Mouse (Mus musculus) c-Kit-positive CD71-positive TER-119-positive erythroid progenitor cells, embryonic 14.5 days (primary cell): ENCODE measurements at regions not wholly inside any gene's neighbourhood (a gene's known extent, or its start where the extent isn't known, plus 50 kb on each side); places are given as distances from the start of the nearest gene placed in this dataset.

Experiments used
- DNase-seq: peaks from one replicate; pipeline ENCODE4 v3.0.0-alpha.2; 2013; ENCODE audit warnings: low spot score

GRCm38 (mm10) chr2:92704035-92704434, 104.5 kb downstream of the Chst1 start:
- DNase-seq, result no peak

DNA sequence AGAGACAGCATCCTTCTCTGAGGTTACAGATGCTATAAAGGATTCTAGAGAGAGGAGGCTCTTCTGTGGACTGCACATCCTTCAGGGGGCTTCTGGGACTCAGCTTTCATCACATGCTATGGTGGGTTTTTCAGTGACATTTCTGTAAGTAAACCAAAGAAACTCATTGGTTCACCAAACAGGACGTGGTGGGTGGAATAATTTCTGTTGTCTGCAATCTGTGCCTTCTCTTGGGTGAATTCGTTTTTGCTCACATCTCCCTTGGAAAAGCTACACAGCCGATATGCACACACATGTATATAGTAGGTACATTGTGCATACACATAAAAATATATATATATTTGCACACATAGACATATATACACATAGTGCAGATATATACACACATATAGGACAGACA, 110.2 kb downstream of the Chst1 start:
- DNase-seq, result no peak

DNA sequence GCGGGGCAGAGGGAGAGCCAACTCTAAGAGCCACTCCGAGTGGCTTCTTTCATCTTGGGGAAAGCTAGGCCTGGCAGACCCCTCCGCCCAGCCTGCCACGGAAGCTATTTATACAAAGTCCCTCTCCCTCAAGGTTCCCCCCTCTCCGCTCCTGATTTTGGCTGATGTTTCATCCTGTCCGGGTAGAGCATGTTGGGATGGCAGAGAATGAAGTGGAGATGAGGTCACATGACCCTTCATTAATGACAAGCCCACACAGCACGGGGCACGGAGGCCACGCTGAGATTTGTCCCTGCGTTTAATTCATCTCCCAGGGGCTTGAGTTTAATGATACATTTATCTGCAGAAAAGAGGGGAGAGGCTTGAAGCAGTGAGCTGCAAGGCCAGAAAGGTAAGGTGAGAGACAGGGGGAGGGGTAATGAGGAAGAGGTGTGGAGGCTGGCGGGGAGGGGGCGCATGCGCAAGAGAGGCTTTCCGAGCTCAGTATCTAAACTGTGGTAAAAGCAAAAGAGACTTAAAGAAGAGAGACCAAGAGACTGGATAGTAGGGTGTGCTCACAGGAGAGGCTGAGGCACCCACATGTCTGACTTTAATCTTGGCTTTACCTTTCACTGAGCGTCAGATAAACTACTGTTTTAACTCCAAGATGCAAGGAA, 111.7 kb downstream of the Chst1 start:
- DNase-seq, result no peak

GRCm38 (mm10) chr2:92712266-92713144, 113.0 kb downstream of the Chst1 start:
- DNase-seq, result no peak

GRCm38 (mm10) chr2:92717706-92718105, 118.2 kb downstream of the Chst1 start:
- no peak for DNase-seq

- no peak for DNase-seq
Observed at GRCm38 (mm10) chr2:92721951-92722350, 122.4 kb downstream of the Chst1 start.

DNA sequence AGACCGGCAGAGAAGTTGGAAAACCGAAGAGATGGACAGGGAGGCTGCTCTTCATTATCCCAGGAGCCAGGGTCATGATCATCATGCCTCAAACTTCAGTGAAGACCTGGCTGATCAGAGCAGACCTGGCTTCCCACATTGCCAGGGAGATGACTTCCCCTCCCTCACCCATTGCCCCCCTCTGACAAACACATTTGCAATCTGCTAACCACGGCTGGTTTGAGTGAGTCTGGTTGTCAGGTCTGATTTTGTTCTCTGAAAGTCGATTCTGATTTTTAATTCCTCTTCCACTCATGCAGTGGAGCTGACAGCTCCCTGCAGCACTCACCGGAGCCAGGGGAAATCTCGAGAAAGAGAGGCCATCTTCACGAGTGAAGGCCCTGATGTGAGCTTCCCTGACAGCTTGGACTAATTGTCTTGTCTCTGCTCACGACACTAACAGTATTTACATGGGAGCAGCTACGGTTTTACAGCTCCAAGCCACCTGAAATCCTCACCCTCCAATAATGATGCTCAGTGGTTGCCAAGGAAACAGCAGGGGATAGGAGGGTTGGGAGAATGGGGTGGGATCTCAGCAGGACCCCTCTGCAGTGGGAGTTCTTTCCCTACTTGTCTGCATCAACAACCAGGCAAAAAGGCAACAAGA, 124.2 kb downstream of the Chst1 start:
- no peak for DNase-seq

DNA sequence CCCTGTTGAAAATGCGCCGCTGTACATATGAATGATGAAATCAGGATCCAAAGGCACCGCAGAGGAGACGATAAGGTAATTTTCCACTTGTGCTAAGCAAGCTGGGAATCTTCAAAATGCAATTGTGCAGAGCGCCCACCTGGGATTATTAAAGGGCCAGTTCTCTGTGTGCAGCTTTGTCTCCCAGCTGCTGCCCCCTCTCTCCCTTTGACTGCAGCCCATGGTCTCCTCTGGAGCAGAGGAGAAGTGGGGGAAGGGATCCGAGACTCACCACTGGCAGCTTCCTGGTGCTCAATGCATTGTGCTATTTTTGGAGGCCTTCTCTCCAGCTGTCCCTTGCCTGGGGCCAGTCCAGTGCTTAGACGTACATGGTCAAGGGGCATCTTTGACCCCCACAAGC, 127.1 kb downstream of the Chst1 start:
- no peak for DNase-seq

- no peak for DNase-seq
Observed at GRCm38 (mm10) chr2:92727241-92727640, 127.7 kb downstream of the Chst1 start.

DNA sequence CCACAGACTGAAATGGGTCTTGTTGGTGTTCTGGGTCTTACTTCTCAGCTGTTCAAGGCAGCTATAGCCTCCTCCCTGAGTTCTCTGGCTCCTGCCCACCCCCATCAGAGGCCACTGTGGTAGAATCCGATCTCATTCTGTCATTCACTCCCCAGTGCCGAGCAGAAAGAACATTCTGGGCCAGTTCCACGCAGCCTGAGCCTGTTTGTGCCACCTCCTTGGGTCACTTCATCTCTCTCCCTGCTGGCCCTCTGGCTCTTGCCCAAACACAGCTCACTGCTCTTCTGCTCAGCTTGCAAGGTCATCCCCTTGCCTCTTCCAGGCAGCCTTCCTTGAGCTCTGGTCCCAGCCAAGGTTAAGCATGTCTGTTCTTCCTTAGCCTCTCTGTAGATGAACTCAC, 128.9 kb downstream of the Chst1 start:
- DNase-seq, result no peak

- no peak for DNase-seq
Observed at GRCm38 (mm10) chr2:92730371-92730770, 130.9 kb downstream of the Chst1 start.

DNA sequence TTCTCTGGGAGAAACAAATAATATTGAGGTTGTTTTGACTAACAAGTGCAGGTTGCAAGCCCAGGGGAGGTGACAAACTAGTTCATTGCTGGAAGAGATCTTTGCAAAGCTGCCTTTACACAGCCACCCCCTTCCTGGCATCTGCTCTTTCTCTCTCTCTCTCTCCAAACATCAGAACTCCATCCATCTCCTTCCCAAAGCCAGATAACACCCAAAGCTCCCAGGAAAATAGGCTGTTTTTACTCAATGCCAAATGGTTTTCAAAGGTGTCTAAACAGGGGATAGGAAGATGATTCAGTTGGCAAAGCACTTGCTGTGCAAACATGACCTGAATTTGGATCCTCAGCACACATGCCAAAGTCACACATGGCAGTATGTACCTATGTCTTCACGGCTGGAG, 133.9 kb downstream of the Chst1 start:
- DNase-seq, result no peak

DNA sequence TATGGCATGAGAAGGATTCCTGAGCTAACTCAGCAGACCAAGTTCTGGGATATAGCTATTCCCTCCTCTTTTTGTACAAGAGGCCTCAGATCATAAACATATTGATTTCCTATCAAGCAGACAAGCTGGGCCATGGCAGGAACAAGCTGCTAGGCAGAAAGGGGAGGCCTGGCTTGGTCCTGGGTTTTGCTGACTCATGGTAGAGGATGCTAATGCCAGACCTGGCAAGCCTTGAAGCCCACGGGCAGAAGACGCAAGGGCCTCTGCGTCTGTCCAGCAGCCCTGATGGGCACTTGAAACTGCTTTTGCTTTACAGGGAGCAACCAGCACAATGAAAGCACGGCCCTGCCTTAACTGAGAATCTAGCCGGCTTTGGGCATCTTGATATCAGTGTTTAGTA, 136.3 kb downstream of the Chst1 start:
- no peak for DNase-seq

DNA sequence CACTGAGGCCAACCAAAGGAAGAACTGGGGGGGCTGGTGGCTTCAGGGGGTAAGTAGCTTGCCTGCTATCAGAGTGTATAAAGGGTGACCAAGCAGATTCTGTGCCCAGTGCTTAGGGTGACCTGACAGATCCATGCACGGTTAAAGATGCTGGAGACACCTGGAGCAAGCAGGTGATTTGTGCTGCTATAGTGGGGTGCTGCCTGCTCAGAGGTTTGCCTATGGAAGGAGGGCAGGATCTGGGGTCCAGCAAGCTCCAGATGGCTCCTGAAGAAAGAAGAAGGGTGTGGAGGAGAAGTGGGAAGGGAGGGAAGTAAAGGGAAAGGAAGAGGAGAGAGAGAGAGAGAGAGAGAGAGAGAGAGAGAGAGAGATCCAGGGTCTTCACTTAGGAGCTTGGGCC, 137.8 kb downstream of the Chst1 start:
- no peak for DNase-seq

DNA sequence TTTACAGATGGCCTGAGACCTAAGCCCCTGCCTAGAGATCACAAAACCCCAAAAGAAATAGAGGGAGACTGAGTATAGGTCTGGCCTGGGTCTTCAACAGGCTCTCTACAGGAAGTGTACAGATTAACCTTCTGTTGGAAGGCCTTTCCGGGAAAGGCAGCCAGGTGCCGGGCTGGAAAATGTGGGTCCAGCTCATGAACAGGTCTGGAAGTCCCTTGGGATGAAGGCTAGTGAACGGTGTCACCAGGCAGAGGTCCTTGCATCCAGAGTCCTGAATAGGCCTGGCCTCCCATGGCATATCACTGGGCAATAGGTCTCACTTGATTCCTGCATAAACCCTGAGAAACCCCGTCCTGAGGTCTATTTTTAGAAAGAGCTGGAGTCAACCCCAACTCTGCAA, 140.1 kb downstream of the Chst1 start:
- no peak for DNase-seq

GRCm38 (mm10) chr2:92740776-92741295, 141.3 kb downstream of the Chst1 start:
- no peak for DNase-seq

GRCm38 (mm10) chr2:92742025-92742424, 142.5 kb downstream of the Chst1 start:
- DNase-seq, result no peak

- DNase-seq, result no peak
Observed at GRCm38 (mm10) chr2:92742671-92743070, 143.2 kb downstream of the Chst1 start.

DNA sequence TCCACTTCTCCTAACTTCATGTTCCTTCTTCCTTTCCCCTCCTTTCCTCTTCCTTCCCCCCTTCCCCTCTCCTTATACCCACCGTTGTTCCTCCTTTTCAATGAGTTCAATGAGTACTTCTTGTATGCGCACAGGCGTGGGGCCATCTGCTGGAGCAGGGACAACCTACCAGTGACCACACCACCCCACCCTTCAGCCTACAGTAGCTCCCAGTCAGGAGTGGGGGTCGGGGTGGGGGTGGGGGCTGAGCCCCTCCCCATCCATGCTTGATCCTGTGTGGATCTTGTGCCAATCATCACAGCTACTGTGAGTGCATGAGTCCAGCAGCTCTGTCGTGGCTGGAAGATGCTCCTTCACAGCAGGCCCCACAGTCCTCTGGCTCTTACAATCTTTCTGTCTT, 143.6 kb downstream of the Chst1 start:
- no peak for DNase-seq

DNA sequence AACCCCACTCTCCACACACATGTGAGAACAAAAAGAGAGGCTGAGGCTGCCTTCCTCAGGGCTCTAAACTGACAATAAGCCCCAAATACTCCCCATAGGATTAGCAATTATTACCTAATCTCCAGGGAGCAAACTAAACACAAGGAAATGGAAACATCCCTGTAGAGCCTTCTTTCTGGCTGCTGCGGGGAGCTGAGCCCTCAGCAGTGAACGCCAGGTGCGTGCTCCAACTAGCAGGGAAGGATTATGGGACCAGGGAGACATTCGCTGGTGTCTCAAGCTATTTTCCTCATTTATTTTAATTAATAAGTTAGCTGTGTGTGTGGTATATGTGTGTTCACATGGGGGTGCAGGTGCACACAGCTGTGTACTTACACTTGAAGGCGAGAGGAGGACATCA, 144.4 kb downstream of the Chst1 start:
- DNase-seq, result no peak

DNA sequence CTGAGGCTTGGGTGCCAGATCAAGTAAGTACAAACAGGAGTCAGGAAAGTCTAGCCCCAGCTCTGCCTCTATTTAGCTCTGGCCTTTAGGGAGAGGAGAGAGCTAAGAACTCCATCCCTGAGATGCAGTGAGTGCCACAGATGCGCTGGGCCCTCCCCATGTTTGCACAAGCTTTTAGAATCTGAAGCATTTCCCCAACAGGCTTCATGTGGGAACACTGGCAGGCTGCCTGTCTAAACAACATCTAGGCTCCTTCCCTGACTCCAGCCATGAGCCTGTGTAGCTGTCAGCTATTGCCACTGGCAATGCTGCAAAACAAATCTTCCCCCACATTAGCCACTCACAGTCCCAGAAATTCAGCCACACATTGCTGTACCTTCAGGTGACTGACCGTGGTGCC, 147.9 kb downstream of the Chst1 start:
- DNase-seq, result no peak

GRCm38 (mm10) chr2:92750116-92750515, 150.6 kb downstream of the Chst1 start:
- DNase-seq, result no peak

- no peak for DNase-seq
Observed at GRCm38 (mm10) chr2:92750672-92751071, 151.2 kb downstream of the Chst1 start.
